Mouse (Mus musculus): Measurements from ENCODE around the gene Ccr10.

- no peak for TF ChIP-seq CTCF (IDR thresholded peaks at IDR 0.05)
- no peak for TF ChIP-seq EP300 (IDR thresholded peaks at IDR 0.05)
These were observed 19.9 kb upstream of the Ccr10 start for GRCm38 (mm10) chr11:101195101-101195500.
